Mouse (Mus musculus) heart, adult 18-20 months (tissue): ENCODE measurements around the gene Ormdl2. TPM values are rescaled to one million over a fixed set of nuclear protein-coding genes. Genes with fewer than 3 reads are reported as not detected.
"Not testable (repeated sequence)": the region's sequence is repeated elsewhere in the genome, so short reads cannot be mapped to it uniquely, and the experiment has no call there.

Experiments used
- DNase-seq, 2 experiments: peaks; one replicate each; pipeline ENCODE4 v3.0.0; 2021 to 2022; ENCODE audit warnings: mixed read lengths in 1 of 2
- long read RNA-seq, 2 experiments: library from polyadenylated mRNA; stranded (forward); transcript quantifications; one replicate each; pipeline ENCODE4 v2.0.0; 2021
- total RNA-seq, 2 experiments: library from RNA; stranded (reverse); gene quantifications; 2 replicates each; pipeline ENCODE4 v1.2.3; 2021

The Ormdl2 gene
- 1 to 10 TPM; 8.1 to 9.7 TPM for total RNA-seq
- long read RNA-seq, experiment 1, transcript Ormdl2-201 (4 exons, 1,573 nt) = major isoform, 8 of 19 reads
- long read RNA-seq, experiment 1, transcript Ormdl2-202 (3 exons, 666 nt) = minor isoform, 5 of 19 reads
- long read RNA-seq, experiment 1, partial matches to known transcripts = 0 of 19 reads
- long read RNA-seq, experiment 1, other reads (novel, unspliced or antisense) = 2 of 19 reads
- long read RNA-seq, experiment 2, partial matches to known transcripts = 0 of 9 reads
- long read RNA-seq, experiment 2, other reads (novel, unspliced or antisense) = 3 of 9 reads

DNA sequence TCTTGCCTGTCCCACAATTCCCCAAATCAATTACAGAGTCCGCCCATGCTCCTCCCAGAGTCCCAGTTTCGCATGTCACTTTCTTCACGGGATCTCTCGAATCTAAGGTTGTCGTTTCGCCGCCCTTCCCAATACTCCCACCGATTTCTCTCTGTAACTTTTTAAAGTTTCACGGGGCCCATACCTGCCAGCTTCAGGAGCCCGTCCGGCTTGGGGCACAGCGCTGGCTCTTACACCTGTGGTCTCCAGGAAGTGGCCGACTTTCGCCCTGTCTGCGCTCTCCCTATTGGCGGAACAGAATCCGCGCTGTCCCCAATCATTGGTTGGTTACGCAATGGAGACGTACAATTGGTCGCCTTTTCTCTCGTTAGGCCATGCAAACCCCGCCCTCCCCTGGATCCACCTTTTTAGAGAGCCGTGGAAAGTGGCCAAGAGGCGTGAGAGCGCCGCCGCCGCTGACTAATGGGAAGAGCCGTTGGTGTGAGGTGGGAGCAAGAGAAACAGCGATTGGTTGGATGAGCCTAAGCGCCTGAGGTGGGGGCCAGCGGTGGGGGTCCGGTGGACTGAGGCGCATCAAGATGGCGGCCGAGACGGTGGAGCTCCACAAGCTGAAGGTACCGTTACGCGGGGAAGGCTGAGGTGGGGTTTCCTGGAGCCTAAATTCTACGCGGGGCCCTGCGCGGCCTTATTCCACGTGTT, at the start of gene Ormdl2:
Gene Ormdl2 (minus strand): TSS at position 288 of the 699 bp plus-strand sequence.
- DNase-seq = peak; percentile 100

DNA sequence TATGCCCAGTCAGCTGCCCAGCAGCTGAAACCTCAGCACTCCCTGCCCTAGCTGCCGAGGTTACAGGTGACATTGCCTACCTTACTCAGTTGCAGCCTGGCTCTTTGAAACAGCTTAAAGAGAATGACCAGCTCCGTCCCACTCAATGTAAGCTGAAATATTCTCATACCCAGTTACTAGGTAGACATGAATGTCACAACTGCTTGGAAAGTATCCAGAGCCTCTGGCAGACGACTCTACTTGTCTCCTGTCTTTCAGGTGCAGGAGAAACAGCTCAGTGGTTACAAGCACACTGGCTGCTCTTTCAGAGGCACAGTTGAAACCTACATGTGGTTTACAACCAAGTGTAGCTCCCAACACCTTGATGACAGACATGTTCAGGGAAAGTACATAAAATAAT, 48.9 kb upstream of the Ormdl2 start:
- no peak for DNase-seq

GRCm38 (mm10) chr10:128866518-128866917, 45.1 kb upstream of the Ormdl2 start:
- no peak for DNase-seq

GRCm38 (mm10) chr10:128866042-128866441, 44.6 kb upstream of the Ormdl2 start:
- no peak for DNase-seq

DNA sequence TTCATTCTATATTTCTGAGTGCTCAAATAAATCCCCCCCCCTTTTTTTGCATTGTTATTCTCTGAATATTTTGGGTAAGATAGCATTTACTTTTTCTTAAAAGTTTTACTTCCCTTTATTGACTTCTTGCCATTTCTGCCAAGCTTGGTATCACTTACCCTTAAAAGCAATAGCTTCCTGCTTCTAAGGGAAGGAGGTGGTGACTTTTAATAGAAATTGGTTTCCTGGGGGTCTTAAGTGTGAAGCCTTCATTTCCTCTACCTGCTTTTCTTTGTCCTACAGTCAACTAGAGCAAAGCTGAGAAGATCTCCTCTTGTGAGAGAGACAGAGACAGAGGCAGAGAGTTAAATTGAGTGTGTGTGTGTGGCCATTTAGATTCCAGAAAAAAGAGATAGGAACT, 39.7 kb upstream of the Ormdl2 start:
- DNase-seq = no peak

DNA sequence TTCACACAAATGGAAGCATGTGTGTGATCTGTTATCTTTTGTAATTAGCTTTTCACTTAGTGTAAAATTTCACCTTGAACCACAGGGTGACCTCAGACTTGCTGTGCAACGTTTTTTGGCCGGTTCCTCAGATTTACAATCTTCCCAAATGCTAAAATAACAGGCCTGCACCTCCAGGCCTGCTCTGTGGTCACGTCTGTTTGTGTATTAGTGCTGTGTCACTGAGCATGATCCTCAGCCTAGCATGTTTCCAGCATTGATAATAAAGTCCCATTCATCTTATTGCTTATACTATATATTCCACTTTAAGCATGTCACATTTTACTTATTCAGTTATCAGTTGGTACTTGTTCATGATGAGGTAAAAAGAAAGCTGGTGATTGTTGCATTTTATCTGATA, 28.9 kb upstream of the Ormdl2 start:
- DNase-seq = no peak

DNA sequence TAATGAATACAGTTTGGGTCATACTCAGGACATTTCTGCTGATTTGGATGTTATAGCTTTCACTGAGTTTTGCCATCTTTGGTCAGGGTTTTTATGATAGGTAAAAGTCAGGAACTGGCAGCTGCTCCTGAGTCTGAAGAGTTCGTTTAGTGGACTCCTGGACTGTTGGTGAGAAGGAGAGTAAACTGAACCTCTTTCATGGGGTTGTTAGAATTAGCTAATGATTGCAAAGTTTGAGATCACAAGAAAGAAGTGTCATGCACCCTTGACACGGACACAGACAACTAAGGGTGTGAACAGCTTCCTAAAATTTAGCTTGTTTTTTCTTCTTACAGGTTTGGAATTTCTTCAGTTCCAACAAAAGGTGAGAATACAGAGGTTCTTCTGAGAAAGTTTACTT, 27.0 kb upstream of the Ormdl2 start:
- no peak for DNase-seq

DNA sequence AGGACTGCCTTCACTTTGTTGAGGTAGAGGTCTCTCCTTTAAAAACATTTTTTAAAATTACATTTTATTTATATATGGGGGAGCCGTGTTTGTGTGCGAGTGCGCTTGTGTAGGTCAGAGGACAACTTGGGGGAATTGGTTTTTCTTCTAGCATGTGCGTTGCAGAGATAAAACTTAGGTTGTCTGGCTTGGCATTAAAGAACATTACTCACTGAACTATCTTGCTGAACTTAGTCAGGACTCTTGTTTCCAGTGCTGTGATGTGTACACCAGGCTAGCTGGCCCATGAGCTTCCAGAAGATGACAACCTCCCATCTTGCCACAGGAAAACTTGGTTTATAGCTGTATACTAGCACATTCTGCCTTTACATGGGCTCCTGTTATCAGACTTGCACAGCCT, 25.2 kb upstream of the Ormdl2 start:
- DNase-seq = no peak

GRCm38 (mm10) chr10:128845516-128845915, 24.1 kb upstream of the Ormdl2 start:
- peak in 1 of 2 experiments; percentile 29 for DNase-seq

DNA sequence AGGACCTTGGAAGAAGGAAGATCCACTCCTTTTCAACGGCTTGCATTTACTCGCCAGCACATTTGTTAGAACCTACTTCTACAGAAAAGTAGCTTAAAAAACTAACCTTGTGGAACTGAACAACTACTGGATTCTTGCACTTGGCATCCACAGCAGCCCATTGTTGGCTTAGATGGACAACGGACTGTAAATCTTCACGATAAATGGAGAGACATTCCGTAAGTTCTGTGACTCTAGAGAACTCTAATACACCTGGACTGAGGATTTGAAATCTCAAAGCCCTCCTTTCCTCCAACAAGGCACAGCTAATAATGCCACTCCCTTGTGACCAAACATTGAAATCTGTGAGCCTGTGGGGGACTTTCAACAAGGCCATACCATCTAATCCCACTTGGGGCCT, 21.8 kb upstream of the Ormdl2 start:
- DNase-seq = no peak

DNA sequence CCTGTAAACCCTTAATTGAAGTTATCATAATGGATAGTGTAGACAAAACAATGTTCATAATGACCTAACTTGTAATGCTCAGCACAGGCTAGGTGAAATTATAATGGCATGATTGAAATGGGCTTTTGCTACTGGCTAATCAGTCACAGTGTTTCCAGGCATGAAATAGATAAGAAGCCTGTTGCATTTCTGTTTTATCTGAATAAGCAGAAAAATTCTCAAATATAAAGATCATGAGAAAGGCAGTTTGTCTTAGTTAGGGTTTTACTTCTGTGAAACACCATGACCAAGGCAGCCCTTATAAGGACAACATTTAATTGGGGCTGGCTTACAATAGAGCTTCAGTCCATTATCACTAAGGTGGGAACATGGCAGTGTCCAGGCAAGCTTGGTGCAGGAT, 19.2 kb upstream of the Ormdl2 start:
- DNase-seq = no peak

GRCm38 (mm10) chr10:128839434-128839833, 18.0 kb upstream of the Ormdl2 start:
- no peak for DNase-seq

- DNase-seq = no peak
These were observed 16.0 kb upstream of the Ormdl2 start for GRCm38 (mm10) chr10:128837400-128837799.

GRCm38 (mm10) chr10:128823821-128824220, 2.4 kb upstream of the Ormdl2 start:
- DNase-seq = no peak

DNA sequence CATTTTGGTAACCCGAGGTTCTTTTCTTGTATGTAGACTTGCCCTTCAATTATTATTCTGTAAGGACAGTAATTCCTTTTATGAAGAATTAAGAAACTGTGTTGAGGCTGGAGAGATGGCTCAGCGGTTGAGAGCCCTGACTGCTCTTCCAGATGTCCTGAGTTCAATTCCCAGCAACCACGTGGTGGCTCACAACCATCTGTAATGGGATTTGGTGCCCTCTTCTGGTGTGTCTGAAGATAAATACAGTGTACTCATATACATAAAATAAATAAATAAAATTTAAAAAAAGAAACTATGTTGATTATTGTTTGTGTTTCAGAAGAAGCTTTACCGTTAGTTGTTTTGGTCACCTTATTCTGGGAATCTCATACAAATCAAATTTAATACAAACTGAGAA, 1.6 kb upstream of the Ormdl2 start:
- DNase-seq = not testable (repeated sequence)

DNA sequence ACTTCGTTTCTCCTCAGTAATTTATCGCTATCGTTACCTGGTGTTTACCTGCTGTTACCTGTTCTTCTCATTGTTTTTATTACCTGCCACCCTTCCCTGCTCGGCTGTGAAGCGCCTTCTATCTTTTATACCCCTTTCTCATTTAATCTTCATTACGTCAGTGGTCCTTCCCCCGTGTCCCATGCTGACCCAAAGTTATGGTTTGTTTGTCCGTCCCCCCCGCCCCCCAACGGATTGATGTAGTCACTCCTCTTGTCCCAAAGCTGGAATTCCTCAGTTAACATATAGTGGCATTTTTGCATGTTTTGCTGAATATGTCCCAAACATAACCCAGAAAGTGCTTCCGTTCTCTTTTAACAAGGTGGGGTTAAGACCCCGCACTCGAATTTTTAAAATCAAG, 690 bp upstream of the Ormdl2 start:
- no peak for DNase-seq

DNA sequence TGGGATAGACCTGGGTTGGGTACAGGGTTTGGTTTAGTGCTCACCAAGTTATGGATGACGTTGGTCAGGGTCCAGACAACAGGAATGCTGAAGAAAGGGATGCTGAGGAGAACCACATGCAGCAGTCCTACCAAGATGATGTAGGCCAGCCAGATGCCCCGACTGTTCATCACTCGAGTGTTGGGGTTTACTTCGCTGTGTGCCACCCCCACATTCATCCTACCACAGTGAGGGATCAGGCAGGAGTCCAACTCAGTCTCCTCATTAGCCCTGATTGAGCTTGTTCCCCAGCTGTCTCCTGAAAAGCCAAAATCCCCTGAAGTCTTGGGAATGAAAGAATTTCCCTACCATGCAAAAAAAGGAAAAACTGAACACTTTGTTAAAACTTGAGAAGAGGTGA, 1.2 kb downstream of the Ormdl2 start:
- no peak for DNase-seq

DNA sequence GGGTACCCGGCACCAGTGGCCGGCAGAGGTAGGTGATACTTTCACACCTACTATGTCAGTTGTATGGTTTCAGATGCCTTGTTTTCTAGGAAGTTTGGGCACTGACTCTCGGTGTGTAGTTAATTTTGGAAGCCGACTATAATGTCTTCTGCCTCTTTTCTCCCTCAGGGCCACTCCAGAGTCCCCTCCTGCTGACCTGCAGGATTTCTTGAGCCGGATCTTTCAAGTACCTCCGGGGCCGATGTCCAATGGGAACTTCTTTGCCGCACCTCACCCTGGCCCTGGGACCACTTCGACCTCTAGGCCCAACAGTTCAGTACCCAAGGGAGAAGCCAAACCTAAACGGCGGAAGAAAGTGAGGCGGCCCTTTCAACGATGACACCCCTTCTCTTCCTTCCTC, 4.4 kb downstream of the Ormdl2 start, which contains the start of gene Sarnp:
Gene Sarnp (plus strand): TSS at position 301 of the 400 bp plus-strand sequence.
- DNase-seq = no peak

DNA sequence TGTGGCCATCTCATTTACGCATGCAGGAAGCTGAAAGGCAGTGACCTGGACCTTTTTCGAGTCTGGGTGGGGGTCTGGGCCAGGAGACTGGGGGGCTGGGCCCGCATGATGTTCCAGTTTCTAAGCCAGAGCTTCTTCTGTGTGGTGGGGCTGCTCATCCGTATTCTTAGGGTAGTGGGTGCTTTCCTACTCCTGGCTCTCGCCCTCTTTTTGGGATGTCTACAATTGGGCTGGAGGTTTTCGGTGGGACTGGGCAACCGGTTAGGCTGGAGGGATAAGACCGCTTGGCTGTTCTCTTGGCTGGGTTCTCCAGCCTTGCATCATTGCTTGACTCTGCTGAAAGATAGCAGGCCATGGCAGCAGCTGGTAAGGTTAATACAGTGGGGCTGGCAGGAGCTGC, 14.4 kb downstream of the Ormdl2 start:
- DNase-seq = no peak

DNA sequence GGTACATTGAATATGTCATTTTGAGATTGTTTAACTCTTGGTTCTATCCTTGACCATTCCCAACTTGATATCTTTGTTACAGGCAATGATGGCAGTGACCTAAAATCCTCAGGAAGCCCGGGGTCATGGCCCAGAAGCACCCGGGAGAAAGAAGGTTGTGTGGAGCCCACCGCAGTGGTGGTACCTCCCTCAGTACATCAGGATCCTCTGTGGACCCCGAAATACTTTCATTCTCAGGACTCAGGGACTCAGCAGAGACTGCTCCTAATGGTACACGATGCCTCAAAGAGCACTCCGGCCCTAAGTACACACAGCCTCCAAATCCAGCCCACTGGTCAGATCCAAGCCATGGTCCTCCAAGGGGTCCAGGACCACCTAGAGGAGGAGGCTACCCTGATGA, 15.4 kb downstream of the Ormdl2 start:
- DNase-seq = no peak

GRCm38 (mm10) chr10:128805092-128806000, 16.1 kb downstream of the Ormdl2 start:
- DNase-seq = peak; percentile 97 to 98

DNA sequence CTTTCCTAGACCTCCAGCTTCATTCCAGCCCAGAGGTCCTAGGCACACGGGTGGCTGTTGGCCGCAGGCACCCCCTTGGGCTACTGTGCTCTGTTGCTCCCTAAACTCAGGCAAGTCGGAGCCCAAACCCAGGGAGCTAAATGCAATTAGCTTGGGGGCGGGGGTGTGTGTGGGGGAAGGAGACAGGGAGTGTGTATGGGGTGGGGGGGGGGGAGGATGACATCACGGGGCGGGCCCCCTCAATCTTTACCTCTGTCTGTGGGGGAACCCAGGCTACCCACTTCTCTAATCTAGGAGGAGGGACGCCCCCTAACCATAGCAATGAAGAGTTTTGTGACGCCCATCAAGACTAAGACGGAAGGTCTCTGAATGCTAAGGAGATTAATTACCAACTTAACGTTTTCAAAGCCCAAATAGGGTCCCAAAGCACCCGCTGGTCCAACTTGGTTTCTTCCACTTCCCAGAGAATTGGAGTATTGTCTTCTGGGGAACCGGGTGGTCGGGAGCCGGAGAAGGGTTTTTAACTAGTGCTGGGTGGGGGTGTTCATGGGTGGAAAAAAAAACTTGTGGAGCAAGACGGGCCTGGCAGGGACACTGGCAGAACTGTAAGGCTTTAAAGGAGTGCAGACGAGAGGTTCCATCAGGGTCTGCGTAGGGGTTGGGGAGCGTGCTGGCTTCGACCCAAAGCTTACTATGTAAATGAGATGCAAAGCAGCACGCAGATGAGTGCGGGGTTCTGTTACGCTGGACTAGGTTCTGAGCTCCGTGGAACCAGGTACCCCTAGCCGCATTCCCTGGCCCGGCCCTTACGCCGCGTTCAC, 17.0 kb downstream of the Ormdl2 start, which contains the start of gene Tmem198b:
Gene Tmem198b (minus strand): TSS at position 100 of the 821 bp plus-strand sequence.
- DNase-seq = peak; percentile 73 to 83
